Mouse (Mus musculus) activated CD4-positive, CD25-positive, alpha-beta regulatory T cell (primary cell): Measurements from ENCODE around the gene Decr2. TPM values are rescaled to one million over a fixed set of nuclear protein-coding genes. Genes with fewer than 3 reads are reported as not detected.

Source experiments
- polyA plus RNA-seq, 2 experiments: library from polyadenylated mRNA; unstranded; fragments of 100-300 nt; shearing (Covaris generic); gene quantifications; one replicate each; pipeline ENCODE4 v1.2.1; 2017

The Decr2 gene
- polyA plus RNA-seq: 10 to 100 TPM; 23.0 to 30.8 TPM

GRCm38 (mm10) chr17:26089905-26090632 is at the start of gene Decr2:
TSS of gene Decr2 (minus strand) at chr17:26090337.

DNA sequence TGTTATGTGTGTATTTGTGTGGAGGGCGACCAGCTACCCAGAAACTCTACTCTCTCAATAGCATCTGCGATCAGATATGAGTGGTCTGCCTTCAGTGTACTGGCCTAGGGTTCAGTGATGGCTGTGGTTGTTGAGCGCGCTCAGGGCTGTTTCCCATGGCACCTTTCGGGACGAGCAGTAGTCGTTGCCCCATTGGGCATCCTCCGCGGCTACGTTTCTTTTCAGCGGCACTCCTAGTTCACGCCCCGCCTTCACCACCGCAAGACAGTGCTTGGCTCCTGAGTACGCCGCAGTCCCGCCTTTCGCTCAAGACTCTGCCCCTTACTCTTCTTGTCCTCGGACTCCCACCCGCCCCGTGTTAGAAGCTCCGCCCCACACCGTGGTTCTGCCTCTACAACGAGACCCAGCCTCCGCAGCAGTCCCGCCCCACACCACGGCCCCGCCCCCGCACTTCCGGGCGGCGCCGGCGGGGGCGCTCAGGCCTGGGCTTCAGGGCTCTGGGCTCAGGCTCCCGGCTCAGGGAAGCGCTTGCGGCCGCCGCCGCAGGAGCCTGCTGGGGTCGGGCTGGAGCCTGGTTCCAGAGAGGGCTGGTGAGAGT is 48.2 kb upstream of the Decr2 start, which contains the start of gene Axin1:
TSS of gene Axin1 (plus strand) at position 450 of the 598 bp plus-strand sequence.

GRCm38 (mm10) chr17:26123267-26123684 is 33.1 kb upstream of the Decr2 start, which contains the start of gene Mrpl28:
TSS of gene Mrpl28 (plus strand) at chr17:26123500.

DNA sequence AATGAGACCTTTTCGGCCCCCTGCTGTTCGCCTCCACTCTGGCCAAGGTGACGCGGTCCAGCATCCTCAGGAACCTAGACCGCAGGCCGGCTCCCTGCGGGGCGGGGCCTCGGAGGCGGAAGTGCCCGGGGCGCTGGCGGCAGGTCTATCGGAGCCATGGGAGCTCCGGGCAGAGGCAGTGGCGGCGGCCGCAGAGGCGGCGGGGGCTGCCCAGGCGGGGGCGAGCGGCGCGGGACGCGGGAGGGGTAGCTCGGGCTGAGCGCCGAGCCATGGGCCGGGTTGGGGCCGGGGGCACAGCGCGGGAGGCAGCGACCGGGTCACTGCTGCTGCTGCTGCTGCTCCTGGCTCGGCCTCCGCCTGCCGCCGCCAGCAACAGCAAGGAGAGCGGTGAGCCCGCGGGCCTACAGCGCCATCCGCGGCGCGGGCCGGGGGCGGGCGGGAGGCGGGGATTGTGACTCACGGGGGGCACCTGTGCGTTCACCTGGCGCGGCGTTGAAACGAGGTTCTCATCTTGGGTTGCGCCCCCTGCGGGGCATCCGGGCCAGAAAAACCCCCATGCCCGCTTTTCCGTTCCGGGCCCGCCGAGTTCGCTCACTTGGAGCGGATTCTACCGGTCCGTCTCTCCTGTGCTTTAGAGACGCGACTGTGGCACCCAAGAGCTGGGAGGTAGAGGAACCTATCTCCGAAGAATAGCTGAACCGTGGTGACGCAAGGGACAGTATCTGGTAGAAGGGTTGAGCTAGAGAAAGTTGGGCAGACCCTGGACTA is 23.2 kb upstream of the Decr2 start, which contains the start of gene Tmem8:
TSS of gene Tmem8 (plus strand) at position 119 of the 768 bp plus-strand sequence.

GRCm38 (mm10) chr17:26095121-26095740 is 5.1 kb upstream of the Decr2 start, which contains the start of gene Nme4:
TSS of gene Nme4 (minus strand) at chr17:26095602.

GRCm38 (mm10) chr17:26068831-26069739 is 21.1 kb downstream of the Decr2 start, which contains the start of gene Rab11fip3:
TSS of gene Rab11fip3 (minus strand) at chr17:26069555.

Other genes with a start within 250 kb of the Decr2 start
- 1 to 10 TPM; 2.5 to 3.2 TPM for gene Gm20683, start 248.6 kb downstream of the Decr2 start, polyA plus RNA-seq
- 10 to 100 TPM; 32.6 to 40.3 TPM for gene Rhot2, start 245.5 kb downstream of the Decr2 start, polyA plus RNA-seq
- gene Wdr90, start 228.8 kb downstream of the Decr2 start, polyA plus RNA-seq: 10 to 100 TPM in 1 of 2 experiments, 1 to 10 TPM in 1; 5.7 to 11.5 TPM
- gene Mcrip2, start 221.6 kb downstream of the Decr2 start, polyA plus RNA-seq: 1 to 10 TPM; 4.5 to 5.5 TPM
- 100 to 1,000 TPM in 1 of 2 experiments, 10 to 100 TPM in 1; 82.0 to 102 TPM for gene Mettl26, start 215.3 kb downstream of the Decr2 start, polyA plus RNA-seq
- gene Wfikkn1, start 209.5 kb downstream of the Decr2 start, polyA plus RNA-seq: 1 to 10 TPM; 1.5 to 1.9 TPM
- 10 to 100 TPM; 15.4 to 25.0 TPM for gene Rab40c, start 170.6 kb downstream of the Decr2 start, polyA plus RNA-seq
- gene Pigq, start 145.4 kb downstream of the Decr2 start, polyA plus RNA-seq: 10 to 100 TPM; 25.0 to 52.5 TPM
- not detected for gene Nhlrc4, start 145.4 kb downstream of the Decr2 start, polyA plus RNA-seq
- under 1 TPM in 1 of 2 experiments, not detected in 1; 0.17 TPM for gene A930017K11Rik, start 137.8 kb downstream of the Decr2 start, polyA plus RNA-seq
- 10 to 100 TPM; 21.3 to 28.1 TPM for gene Capn15, start 104.5 kb downstream of the Decr2 start, polyA plus RNA-seq
- 10 to 100 TPM; 10.7 to 12.3 TPM for gene Rab11fip3, start 20.8 kb downstream of the Decr2 start, polyA plus RNA-seq
- gene Nme4, start 5.3 kb upstream of the Decr2 start, polyA plus RNA-seq: 10 to 100 TPM in 1 of 2 experiments, 1 to 10 TPM in 1; 2.7 to 15.3 TPM
- gene Tmem8, start 23.0 kb upstream of the Decr2 start, polyA plus RNA-seq: 10 to 100 TPM; 10.9 to 27.2 TPM
- 10 to 100 TPM; 66.4 to 87.1 TPM for gene Mrpl28, start 33.2 kb upstream of the Decr2 start, polyA plus RNA-seq
- 10 to 100 TPM; 80.7 to 84.0 TPM for gene Axin1, start 48.4 kb upstream of the Decr2 start, polyA plus RNA-seq
- gene Pdia2, start 108.8 kb upstream of the Decr2 start, polyA plus RNA-seq: under 1 TPM; 0.59 to 0.69 TPM
- 10 to 100 TPM; 13.9 to 14.8 TPM for gene Rgs11, start 112.6 kb upstream of the Decr2 start, polyA plus RNA-seq
- gene Arhgdig, start 117.4 kb upstream of the Decr2 start, polyA plus RNA-seq: under 1 TPM; 0.58 to 0.93 TPM
- 10 to 100 TPM; 11.8 to 30.0 TPM for gene Fam234a, start 153.9 kb upstream of the Decr2 start, polyA plus RNA-seq
- 10 to 100 TPM; 68.9 to 84.4 TPM for gene Luc7l, start 162.6 kb upstream of the Decr2 start, polyA plus RNA-seq